Mouse (Mus musculus) cerebellum, adult (tissue): ENCODE data around the gene Vmn2r36.
"Not testable (repeated sequence)": the region's sequence is repeated elsewhere in the genome, so short reads cannot be mapped to it uniquely, and the experiment has no call there.

Source experiments
- ATAC-seq: cut with Nextera tagmentation; 2 replicates; pipeline ENCODE4 v1.9.2; 2017; ENCODE audit warnings: mild to moderate bottlenecking, moderate library complexity, mixed read lengths; ENCODE audit not compliant: insufficient number of reproducible peaks, low FRiP score, low TSS enrichment

The Vmn2r36 gene

DNA sequence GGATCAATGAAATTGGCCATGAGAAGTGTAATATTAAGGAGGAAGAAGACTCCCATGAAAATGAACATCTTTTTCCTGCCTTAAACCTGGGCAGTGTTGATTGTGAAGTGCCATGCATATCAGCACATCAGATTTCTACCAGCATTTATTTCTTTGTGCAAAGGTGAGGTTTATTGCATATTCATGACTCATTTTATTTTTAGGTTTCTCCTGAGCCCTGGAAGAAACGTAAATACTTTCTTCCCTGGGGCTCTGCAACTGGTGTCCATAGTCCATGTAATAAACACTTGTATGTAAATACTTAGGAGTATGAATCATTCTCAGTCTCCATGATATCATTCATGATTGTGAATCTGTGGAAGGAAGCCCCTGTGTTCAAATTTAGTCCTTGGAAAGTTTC, at the start of gene Vmn2r36:
Gene Vmn2r36, minus strand, starts transcription at position 101 of the 400 bp plus-strand sequence.
- not testable (repeated sequence) for ATAC-seq
